Mouse (Mus musculus) frontal cortex, postnatal 10 days (tissue): ENCODE results near the gene C530008M17Rik.

Experiments
- DNase-seq, 2 experiments: peaks; one replicate each; pipeline ENCODE4 v3.0.0; 2022; ENCODE audit warnings: low spot score in 2 of 2, mixed read lengths in 1 of 2

C530008M17Rik gene

DNA sequence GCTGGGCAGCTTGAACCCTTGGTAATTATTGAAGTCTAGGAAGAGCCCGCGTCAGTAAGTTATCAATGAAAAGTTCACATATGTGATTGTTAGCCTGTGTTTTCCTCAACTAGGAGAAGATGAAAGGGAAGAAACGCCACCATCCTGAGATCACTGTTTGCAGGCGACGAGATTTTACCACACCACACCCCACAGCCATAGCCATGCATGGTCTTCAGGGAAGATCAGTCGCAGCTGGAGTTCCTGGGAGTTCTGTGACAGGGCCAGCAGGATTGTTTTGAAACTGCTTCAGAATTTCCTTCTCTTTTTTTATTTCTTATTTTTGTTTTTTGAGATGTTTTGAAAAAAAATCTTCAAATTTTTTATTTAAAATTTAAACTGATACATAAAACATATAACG, 8.6 kb downstream of the C530008M17Rik start:
- no peak for DNase-seq

DNA sequence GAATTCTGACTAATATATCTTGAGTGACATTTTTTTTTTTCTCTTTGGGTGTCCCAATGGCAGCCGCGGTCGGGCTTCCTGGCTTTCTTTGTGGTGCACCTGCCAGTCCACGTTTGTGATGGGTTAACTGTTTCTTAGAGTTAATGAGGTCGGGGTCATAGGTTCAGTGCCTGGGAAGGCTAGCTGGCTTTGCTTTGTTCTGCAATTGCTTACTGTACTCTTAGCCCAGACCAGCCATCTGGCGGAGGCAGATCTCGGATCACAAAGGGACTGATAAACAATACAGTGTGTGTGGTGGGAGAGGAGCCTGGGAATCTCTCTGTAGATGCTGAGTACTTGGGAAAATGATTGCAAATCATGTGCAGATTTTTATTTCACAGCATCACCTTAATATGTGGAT, 9.1 kb downstream of the C530008M17Rik start:
- no peak for DNase-seq

DNA sequence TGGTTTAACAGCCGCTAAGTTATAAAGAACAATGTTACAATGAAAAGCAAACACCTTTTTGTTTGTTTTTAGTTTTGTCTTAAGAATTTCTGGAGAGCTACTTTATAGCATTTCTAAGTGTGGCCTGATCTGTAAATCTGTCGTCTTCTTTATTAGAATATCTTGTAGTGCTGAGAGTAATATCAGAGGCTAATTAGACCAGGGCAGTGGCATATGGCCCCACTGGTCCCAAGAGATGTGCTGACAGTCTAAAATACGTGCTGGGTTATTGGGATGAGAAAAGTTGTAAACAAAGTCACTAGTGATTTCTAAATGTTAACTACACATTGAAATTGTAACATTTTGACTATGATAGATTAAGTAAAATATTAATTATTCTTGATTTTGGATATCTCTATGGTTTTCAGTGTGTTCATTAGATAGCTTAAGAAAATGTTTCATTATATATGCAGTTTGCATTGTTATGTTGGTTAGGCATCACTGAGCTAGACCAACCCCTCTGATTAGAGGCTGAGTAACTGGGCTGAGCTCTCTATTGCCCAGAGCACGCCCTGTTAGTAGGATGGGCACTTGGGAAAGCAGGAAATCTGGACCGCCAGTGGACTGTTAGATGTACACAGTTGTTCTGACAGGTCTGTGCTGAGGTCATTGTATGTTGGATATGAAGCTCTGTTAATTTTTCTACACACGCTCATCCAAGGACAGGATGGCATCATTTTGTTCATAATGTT, 9.9 kb downstream of the C530008M17Rik start:
- DNase-seq, result no peak

DNA sequence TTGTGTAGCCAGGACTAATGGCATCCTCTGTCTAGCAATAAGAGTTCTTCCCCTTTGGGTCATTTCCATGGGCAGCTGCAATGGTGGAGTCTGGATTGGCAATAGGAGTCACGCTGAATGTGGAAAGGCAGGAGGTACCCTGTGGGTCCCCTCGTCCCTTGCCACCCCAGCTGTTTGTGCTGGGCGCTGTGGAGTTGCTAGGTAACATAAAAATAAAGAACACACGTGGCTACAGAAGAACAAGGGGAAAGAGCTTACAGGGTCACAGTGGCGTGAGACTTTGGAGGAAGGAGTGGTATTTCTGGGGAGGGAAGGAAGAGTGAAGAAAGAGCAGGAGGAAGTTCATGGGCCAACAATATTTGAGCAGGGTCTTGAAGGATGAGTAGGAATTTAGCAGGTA, 11.8 kb downstream of the C530008M17Rik start:
- no peak for DNase-seq

DNA sequence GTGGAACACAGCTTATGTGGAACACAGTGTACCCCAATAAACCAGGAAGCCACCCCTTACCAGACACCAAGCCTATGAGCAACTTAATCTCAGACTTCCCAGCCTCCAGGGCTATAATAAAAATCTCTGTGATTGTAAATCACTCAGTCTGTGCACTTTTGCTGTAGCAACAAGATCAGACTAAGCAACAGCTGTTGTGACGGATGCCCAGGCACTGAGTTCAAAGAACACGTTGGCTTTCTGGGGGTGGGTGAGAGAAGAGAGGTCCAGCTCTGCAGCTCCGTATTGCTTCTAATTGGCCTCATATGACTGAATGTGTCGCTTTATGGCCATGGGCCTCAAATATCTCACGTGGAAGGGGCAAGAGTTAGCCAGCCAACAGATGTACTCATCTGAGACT, 12.2 kb downstream of the C530008M17Rik start:
- DNase-seq, result no peak

DNA sequence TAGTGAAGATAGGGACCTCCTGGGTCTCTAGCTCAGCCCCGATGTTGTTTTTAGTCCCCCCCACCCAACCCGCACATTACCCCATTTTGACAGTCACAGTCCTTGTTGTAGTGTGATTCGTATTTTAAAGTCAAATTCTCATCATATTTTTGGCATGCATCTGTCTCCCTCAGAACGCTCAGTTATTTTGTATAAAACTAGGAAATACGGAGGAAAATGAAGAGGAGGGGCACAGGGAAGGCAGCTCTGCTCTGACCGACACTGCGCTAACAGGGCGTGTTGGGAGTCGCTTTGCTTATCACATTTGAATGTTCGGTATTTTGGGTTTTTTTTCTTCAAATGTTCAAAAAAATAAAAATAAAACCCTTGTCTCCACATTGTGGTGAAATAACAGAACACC, 13.9 kb downstream of the C530008M17Rik start:
- DNase-seq, result no peak

DNA sequence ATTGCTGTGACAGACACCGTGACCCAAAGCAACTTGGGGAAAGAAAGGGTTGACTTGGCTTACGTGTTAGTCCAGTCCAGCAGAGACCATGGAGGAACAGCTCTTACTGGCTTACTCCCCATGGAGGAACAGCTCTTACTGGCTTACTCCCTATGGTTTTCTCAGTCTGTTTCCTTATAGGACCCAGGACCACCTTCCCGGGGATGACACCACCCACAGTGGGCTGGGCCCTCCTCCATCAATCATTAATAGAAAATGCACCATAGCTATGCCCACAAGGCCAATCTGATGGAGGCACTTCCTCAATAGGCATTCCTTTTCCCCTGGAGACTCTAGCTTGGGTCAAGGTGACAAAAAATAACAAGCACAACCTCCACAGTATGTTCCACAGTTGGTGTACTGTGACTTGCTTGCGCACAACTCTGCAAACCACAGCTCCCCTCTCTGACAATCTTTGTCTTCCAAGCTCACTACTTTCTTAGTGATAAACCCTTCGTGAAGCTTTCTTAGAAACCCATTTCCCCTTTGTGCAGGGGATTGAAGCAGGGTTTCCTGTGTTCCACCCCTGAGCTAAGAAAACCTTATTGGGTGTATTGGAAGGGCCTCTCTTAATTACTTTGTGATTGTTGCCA, 17.8 kb downstream of the C530008M17Rik start:
- DNase-seq, result no peak

DNA sequence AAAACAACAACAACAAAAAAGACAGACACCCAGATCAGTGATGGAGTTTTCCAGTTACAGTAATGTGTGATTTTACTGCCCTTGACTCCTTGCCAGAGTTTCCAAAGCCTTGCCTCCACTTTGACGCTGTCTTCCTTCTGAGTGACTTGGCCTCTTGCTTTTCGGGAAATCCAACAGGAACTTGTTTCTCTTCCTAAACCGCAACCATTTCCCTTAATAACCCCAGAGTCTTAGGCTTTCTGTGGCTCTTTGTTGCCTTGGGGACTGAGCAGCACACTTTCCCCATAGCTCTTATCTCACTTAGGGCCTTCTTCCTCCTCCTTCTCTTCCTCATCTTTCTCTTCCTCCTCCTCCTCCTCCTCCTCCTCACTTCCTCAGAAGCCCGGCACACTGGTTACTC, 19.1 kb downstream of the C530008M17Rik start:
- DNase-seq, result no peak

DNA sequence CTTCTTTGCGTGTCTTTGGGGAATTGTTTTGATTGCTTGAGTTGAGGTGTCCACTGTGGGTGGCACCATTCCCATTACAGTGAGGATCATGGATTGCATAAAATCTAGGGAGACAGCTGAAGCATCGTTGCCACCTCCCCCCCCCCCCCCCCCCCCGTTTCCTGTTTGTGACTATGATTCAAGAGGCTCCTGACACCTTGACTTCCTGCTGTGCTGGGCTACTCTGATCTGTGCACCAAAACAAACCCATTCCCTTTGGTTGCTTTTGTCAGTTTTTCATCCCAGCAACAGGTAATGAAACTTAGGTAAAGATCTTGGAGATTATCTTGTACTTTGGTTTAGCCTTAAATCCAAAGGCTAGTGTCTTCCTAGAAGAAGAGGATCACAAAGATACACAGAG, 24.6 kb downstream of the C530008M17Rik start:
- DNase-seq, result no peak

DNA sequence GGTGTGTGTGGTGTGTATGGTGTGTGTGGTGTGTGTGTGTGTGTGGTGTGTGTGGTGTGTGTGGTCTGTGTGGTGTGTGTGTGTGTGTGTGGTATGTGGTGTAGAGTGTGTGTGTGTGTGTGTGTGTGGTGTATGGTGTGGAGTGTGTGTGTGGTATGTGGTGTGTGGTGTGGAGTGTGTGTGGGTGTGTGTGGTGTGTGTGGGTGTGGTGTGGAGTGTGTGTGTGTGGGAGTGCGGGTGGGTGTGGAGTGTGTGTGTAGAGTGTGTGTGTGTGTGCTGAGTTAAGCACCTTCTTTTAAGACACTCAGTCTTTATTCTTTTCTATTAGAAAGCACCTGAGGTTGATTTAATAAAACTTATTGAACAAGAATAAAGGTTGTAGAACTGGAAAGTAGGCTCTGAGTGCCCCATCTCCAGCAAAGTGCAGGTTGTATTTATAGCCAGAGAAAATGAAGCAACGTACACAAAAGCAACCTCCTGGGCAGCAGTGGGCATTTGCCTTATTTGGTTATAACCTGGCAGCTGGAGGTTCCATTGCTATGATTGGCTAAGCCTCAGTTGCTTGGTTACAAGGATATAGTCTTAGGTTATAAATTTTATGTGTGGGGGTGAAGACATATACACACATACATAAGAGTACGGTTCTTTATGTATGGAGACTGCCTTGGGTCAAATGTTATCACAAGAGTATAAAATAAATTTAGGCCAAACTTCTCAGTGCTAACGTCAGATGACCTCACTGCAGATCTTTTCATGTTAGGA, 25.8 kb downstream of the C530008M17Rik start:
- no peak for DNase-seq

DNA sequence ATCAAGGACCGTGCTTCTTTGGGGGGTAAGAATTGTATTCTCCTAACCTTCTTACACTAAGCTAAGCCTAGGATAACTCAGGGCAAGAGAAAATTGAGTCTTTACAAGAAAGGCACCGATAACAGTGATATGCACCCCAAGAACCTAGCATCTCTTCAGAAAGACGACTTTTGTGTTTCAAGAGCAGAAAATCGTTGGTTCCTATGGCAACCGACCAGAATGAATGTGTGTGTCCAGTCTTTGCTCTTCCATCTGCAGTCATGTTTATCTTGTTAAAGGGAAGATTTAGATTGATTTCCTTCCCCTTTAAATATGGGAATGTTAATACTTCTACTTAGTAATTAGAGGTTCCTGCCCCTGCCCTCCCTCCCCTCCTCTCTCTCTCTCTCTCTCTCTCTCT, 27.1 kb downstream of the C530008M17Rik start:
- no peak for DNase-seq

DNA sequence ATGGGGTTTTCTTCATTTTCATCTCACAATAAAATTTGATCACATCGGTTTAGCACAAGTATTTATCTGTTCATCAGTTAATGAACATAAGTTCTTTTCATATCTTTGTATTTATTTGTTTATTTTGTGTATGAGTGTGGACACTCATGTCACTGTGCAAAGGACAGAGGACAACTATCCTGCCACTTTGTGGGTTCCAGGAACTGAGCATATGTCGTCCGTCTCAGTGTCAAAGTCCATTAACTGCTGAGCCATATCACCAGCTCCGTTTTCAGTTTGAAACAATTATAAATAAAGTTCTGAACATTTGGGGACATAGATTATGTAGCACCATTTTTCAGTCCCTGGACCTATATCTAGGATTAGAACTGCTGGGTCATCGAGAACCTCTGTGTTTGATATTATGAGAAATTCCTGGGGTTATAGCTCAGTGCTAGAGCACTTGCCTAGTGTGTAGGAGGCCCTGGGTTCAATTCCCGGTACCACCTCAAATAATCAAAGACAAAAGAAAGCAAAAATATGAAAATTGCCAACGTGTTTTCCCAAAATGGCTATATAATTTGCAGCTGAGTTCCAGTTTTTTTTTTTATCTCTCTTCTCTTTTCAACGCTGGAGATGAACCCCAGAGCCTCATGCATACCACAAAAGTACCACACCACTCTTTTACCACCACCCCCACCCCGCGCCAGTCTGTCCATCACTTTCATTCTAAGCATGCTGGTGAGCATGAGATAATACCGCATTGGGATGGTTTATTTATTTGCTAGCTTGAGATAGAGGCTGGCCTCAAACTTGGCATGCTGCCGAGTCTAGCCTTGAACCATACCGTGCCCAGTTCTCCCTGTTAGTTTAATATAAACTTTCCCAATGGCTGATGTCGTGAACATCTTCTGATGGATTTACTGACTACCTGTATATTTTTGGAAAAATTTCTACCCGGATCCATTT, 28.6 kb downstream of the C530008M17Rik start:
- no peak for DNase-seq

DNA sequence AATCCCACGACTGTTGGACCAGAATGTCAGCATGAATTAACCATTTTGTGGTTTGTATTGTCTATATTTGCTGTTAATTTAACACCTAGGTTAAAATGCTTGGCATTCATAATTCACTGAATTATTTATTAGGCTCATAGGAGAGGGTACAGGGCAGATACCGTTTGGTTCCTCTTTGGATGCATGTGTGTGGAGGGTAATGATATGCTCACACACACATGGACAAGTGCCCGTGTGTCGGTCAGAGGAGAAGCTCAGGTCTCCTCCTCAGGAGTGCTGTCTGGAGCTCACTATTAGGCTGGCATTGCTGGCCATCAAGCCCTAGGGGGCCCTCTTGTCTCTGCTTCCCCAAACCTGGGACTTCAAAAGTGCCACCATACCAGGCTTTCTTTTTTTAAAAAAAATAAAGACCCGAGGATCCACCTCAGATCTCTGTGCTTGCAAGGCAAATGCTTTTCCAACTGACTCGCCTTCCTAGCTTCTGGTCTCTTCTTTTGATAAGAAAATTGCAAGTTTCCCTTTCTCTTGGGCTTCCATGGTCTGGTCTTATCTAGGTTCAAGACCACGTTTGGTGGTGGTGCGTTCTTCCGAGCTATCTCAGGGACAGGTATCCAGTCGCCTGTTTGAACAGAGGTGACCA, 31.8 kb downstream of the C530008M17Rik start:
- DNase-seq, result no peak

DNA sequence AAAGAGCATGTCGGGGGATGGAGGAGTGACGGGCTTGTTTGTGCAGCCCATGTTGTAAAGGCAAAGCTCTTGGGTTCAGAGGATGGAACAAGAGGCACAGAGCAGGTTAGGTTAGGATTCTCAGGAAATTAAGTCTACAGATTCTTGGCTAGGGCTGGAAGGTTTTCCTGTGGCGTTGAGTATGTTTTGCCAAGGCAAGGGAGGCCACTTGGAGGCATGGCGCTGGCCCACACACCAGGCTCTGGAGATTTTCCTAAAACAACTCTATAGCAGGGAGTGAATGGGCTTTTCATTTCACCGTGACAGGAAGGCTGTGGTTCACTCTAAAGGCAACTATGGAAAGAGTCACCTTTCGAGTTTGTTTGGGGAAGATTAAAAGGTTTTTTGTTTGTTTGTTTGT, 32.3 kb downstream of the C530008M17Rik start:
- DNase-seq, result no peak

DNA sequence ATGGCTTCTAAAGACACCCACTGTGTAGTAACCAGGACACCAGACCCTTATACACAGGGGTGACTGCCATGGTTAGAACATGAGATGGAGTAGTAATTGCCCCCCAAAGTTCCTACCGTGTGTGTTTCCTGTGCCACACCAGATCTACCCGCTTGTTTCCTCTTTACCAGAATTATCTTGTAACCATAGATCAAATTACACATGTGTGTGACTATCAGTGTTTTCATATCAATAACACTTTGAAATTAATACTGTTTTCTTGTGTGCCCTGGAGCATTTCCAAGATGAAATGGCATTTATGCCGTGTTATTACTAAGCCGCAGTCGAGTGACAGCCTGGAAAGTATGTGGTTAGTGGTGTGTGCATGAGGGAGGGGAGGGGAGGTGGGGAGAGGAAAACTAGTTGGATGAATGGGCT, 33.9 kb downstream of the C530008M17Rik start:
- DNase-seq, result no peak

DNA sequence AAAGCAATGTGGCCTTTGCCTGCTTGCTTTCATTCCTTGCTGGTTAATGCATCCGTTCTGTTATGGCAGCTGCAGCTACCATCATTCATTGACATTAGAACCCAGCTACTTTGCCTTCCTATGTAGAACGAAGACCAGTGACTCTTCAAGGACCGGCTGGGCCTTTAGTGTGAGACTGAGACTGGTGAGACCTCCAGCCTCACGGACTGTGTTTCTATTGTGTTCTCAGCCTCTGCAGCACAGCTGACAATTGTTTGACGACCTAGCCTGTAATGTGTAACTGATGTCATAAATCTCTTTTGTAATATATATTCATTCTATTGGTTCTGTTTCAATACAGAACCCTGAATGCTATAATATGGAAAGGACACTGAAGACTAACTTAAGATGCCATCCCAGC, 34.9 kb downstream of the C530008M17Rik start:
- no peak for DNase-seq

DNA sequence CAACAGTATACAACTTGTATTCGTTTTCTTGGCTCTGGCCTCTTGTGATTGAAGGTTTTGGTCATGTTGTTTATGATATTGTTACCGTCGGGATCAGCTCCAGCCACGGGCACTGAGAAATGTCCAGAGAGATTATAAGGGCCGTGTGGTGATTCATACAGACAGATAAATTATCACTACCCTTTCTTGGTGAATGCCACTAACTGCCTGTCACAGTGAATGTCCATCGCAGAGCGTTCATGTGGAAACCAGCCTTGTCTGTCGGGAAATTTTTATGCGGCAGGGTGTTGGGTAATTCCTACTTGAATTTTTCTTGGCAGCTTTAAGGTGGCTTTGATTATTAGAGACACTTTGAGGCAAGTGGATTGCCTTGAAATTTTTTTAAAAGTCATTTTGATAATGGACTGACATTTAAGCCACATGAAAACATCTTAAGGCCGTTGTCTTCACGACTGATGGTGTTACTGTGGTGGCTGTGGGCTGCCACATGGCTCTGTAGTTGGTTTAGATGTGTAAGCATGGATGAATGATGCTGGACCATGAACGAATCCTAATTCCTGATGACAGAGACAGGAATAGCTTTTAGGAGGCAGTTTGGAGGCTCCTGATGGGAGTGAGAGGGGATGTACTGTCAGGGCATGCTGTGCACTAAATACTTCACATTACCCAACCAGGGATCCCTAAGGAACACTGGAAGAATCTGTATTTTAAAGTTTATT, 35.6 kb downstream of the C530008M17Rik start:
- no peak for DNase-seq

DNA sequence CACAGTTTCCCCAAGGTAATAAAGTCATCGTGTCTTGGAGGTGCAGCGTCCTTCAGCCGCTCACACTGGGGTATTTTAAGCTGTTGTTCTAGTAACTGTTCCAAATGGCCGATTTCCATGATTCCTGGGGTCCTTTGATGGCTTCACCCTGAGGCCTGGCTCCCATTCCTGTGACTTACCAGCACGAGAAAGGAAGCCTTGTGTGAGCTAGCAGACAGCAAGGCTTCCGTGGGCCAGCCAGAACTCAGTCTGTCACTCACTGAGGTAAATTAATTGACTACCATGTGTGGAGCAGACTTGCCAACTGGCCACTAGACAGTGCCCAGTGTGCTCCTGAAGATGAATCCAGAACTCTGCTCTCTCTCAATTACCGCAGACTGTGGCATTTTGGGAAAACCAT, 41.2 kb downstream of the C530008M17Rik start:
- no peak for DNase-seq

DNA sequence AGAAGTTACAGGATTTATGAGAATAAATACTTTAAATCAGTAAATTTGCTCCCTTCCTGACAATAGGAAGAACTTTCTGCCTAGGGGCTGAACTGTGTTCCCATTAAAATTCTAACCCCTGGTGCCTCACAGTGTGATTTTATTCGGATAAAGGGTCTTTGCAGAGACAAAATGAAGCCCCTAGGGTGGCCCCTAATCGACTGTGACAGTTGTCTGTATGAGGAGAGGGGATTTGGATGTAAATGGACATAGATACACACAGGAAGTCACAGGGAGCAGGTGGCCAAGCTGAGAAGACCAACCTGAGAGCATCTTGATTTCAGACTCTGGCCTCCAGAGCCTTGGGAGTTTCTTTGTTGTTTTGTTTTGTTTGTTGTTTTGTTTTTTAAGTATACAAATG, 41.9 kb downstream of the C530008M17Rik start:
- no peak for DNase-seq

DNA sequence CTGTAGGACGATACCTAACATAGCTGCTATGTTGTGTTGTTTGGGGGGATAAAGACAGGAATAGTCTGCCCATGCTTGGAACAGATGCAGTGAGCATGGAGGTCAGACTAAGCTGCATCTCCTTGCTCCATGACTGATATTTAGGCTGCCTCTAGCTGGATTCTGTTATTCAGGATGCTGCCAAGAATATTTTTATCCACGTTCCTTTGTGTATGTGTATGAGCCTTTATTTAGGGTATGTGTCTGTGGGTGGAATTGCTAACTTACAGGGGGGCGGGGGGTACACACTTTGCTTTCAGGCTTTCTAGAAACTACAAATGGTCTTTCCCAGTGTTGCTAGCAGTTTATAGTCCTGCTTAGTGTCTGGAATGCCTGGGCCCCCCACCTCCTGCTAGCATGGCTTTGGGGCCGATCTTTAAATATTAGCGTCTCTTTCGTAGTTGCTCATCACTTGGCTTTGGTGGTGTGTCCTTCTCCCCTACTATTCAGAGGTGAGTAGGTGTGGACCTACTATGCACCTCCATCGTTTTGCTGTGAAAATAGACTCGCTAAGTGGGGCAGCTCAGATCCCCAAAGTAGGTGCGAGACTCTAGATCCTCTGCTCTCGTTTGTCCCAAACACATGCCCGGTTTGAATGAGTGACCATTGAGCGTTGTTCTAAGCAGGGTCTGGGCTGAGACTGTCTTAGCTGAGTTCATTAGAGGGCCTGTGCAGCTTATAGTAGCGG, 45.0 kb downstream of the C530008M17Rik start:
- DNase-seq, result no peak
